Mouse (Mus musculus) lung, postnatal 0 days (tissue): ENCODE data around the gene Arhgap31.

Experiments
- CTCF ChIP-seq: IDR thresholded peaks from 2 replicates; pipeline ENCODE4 v1.5.1; 2016; ENCODE audit warnings: antibody characterized with exemption, mild to moderate bottlenecking
- EP300 ChIP-seq: IDR thresholded peaks from 2 replicates; pipeline ENCODE4 v1.6.1; 2016; ENCODE audit warnings: antibody characterized with exemption, mild to moderate bottlenecking, control low read depth

DNA sequence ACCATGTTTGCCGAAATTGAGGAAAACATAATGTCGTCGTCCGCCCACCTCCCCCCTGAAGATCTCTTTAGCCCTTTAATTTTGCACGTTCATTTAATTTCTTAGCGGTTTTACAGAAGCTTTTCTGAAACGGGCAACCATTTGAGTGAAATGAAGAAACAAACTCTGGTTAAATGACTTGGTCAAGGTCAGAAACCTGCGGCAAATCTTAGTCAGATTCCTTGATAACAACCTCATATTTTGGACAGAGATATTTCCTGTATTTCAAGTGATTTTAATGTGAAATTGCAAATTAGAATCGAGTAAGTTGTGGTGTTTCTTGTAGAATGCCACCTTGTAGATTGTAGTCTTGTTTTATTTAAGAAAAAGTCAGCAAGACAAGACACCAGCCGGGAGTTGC lies 149.6 kb downstream of the Arhgap31 start:
- TF ChIP-seq CTCF = no peak
- TF ChIP-seq EP300 = no peak
